Mouse (Mus musculus): ENCODE measurements around the gene Pa2g4. TPM values are rescaled to one million over a fixed set of nuclear protein-coding genes. Genes with fewer than 3 reads are reported as not detected.

Gene Pa2g4
- total RNA-seq, 4 experiments from 2014 or later = 29.0 to 39.9 (median 33.1) TPM

Small RNAs within 50 kb of the gene (microRNA-seq; reads per million reads assigned to microRNA genes)
- gene Gm47275 (not detected), gene Mir6916 (not detected), gene Mir6917 (not detected)

Other genes starting within 250 kb of the Pa2g4 start
- gene Cnpy2, start 243.5 kb downstream of the Pa2g4 start, total RNA-seq (2022) = 10 to 100 TPM; 51.0 to 56.9 (median 52.2) TPM
- gene Cs, start 228.3 kb downstream of the Pa2g4 start, total RNA-seq (2022) = 100 to 1,000 TPM; 491 to 577 (median 541) TPM
- 100 to 1,000 TPM; 409 to 479 (median 445) TPM for gene Coq10a, start 197.0 kb downstream of the Pa2g4 start, total RNA-seq (2022)
- gene Ankrd52, start 188.9 kb downstream of the Pa2g4 start, total RNA-seq (2022) = 10 to 100 TPM; 38.7 to 48.8 (median 43.2) TPM
- gene Slc39a5, start 164.8 kb downstream of the Pa2g4 start, total RNA-seq (2022) = not detected
- 10 to 100 TPM; 59.0 to 70.3 (median 63.5) TPM for gene Nabp2, start 154.5 kb downstream of the Pa2g4 start, total RNA-seq (2022)
- gene Rnf41, start 154.3 kb downstream of the Pa2g4 start, total RNA-seq (2022) = 10 to 100 TPM; 13.6 to 14.7 (median 14.1) TPM
- 10 to 100 TPM; 45.6 to 53.3 (median 49.5) TPM for gene Smarcc2, start 106.7 kb downstream of the Pa2g4 start, total RNA-seq (2022)
- gene Myl6, start 71.8 kb downstream of the Pa2g4 start, total RNA-seq (2022) = 100 to 1,000 TPM; 125 to 188 (median 158) TPM
- 10 to 100 TPM in 2 of 4 experiments, 1 to 10 TPM in 2; 8.7 to 11.7 (median 10.0) TPM for gene Myl6b, start 67.3 kb downstream of the Pa2g4 start, total RNA-seq (2022)
- gene Esyt1, start 40.1 kb downstream of the Pa2g4 start, total RNA-seq (2022) = 10 to 100 TPM; 10.4 to 13.5 (median 13.4) TPM
- gene Zc3h10, start 18.2 kb downstream of the Pa2g4 start, total RNA-seq (2022) = 1 to 10 TPM; 5.7 to 7.5 (median 6.7) TPM
- 1,000 to 10,000 TPM in 2 of 4 experiments, 100 to 1,000 TPM in 2; 907 to 1,327 (median 1,023) TPM for gene Rpl41, start 16.7 kb downstream of the Pa2g4 start, total RNA-seq (2022)
- gene Erbb3, start 23.7 kb upstream of the Pa2g4 start, total RNA-seq (2022) = 1 to 10 TPM; 2.1 to 2.7 (median 2.2) TPM
- 100 to 1,000 TPM; 166 to 361 (median 250) TPM for gene Rps26, start 60.8 kb upstream of the Pa2g4 start, total RNA-seq (2022)
- gene Ikzf4, start 80.0 kb upstream of the Pa2g4 start, total RNA-seq (2022) = under 1 TPM in 3 of 4 experiments, not detected in 1; 0.24 to 0.51 (median 0.34) TPM
- 10 to 100 TPM; 32.2 to 37.4 (median 33.8) TPM for gene Suox, start 108.1 kb upstream of the Pa2g4 start, total RNA-seq (2022)
- gene Rab5b, start 130.3 kb upstream of the Pa2g4 start, total RNA-seq (2022) = 100 to 1,000 TPM in 3 of 4 experiments, 10 to 100 TPM in 1; 97.0 to 103 (median 102) TPM
- under 1 TPM in 1 of 4 experiments, not detected in 3; 0.25 TPM for gene Pmel, start 138.2 kb upstream of the Pa2g4 start, total RNA-seq (2022)
- 1 to 10 TPM; 2.5 to 3.4 (median 2.6) TPM for gene Cdk2, start 139.0 kb upstream of the Pa2g4 start, total RNA-seq (2022)
- 10 to 100 TPM in 1 of 4 experiments, 1 to 10 TPM in 3; 7.5 to 10.0 (median 8.0) TPM for gene Dgka, start 178.9 kb upstream of the Pa2g4 start, total RNA-seq (2022)
- 10 to 100 TPM; 10.2 to 14.0 (median 11.9) TPM for gene Pym1, start 181.9 kb upstream of the Pa2g4 start, total RNA-seq (2022)
- 1 to 10 TPM in 3 of 4 experiments, under 1 TPM in 1; 0.46 to 1.4 (median 1.1) TPM for gene Mmp19, start 224.9 kb upstream of the Pa2g4 start, total RNA-seq (2022)
- 10 to 100 TPM; 23.5 to 27.2 (median 26.1) TPM for gene Dnajc14, start 238.1 kb upstream of the Pa2g4 start, total RNA-seq (2022)
- 1 to 10 TPM; 2.0 to 2.3 (median 2.2) TPM for gene Tmem198b, start 238.4 kb upstream of the Pa2g4 start, total RNA-seq (2022)